Mouse (Mus musculus): ENCODE results near the gene Erbb2. TPM values are rescaled to one million over a fixed set of nuclear protein-coding genes. Genes with fewer than 3 reads are reported as not detected.

Gene Erbb2
- total RNA-seq, 2 experiments from 2014 or later = 2.4 TPM

DNA sequence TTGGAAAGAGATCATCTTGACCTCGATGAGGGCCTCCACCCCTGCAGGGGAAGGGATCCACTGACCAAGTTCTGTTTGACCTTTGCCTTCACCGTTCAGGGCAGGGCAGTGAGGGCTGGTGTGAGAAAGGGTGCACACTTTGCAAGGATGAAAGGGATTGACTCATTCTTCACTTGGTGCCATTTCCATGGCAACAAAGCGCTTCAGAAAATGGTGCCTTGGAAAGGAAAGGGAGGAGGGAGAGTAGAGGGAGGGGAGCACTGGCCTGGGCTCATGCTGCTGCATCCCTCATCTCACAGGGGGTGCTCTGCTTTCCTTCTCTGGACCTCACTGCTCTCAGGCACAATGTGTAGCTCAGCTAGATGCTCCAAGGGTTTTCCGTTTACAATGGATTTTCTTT, 60.4 kb downstream of the Erbb2 start:
- DNase-seq (ENCODE audit: extremely low spot score in 1 of 2, low spot score in 2 of 2) = no peak
- intact Hi-C loops (cut with DNase I) = no loop called here

DNA sequence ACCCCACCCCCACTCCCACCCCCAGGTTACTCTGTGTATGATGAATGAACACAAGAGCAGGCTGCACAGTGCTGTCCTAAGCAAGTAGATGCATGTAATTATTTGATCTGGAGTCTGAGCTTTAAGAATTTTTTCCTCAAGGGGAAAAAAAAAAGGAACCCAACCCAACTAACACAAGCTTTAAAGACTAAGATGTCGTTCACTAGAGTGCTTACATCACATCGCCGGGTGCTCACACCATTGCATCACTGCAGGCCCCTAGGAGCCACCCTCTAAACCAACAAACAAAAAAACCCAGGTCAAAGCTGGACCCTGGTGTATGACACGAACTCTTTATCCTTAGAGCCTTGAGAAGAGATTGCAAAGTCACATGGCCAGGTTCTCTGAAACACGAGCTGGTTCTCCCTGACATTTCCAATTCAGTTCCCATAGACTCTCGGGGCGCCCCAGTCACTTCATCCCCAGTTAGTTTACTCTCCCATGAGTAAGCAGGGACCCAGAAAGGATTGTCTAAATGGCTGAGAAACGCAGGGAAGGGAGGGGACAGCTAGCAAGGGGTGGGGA, 61.7 kb downstream of the Erbb2 start:
- intact Hi-C loops (cut with DNase I) = no loop called here
- no peak for DNase-seq (ENCODE audit: extremely low spot score in 1 of 2, low spot score in 2 of 2)

DNA sequence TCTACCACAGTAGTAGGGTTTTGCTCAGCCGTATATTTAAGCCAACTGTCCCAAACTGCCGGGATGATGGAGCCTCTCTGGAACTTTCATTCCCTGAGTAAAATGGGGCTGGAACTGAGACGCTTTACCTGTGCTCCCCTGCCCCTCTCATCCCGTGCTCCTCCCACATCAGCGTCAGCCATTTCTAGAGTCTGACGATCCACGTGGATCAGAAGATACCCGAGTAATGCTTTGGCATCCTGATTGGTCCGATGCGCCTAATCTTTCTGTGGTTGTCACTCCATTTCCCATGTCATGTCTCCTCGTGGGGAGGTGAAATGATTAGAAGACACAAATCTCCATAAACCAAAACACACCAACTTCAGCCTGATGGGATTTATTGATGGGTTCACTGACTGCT, 62.7 kb downstream of the Erbb2 start:
- no peak for DNase-seq (ENCODE audit: extremely low spot score in 1 of 2, low spot score in 2 of 2)
- intact Hi-C loops (cut with DNase I) = no loop called here

DNA sequence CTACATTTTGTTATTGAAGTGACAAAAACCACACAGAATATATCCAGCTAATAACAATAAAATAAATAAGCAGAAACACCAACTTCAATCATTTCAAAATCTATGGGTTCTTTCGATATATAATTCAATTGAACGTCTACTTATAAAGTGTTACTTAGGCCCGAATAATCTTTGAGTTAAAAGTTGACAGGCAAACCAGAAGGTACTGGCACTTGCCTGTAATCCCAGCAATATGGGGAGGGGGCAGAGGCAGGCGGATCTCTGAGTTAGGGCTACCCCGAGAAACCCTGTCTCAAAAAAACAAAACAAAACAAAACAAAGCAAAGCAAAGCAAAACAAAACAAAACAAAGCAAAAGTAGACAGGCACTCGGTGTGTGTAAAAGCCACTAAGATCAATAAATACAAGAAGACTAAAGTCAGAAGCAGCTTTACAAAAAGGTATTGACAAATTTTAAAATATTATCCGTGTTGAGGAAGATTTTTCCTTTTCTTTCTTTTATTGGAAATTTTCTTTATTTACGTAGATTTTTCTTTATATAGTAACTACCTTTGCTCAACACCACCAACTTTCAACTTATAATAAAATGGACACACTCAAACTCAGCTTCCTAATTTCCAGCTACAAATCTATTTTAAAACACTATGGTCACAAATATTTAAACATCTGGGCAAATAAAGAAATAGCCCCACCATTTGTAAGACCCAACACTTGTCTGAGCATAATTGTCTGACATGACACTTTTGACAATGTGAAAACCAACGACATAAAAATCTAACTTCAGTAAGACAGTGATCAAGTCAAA, 63.6 kb downstream of the Erbb2 start:
- DNase-seq (ENCODE audit: extremely low spot score in 1 of 2, low spot score in 2 of 2) = no peak
- intact Hi-C loops (cut with DNase I) = no loop called here

DNA sequence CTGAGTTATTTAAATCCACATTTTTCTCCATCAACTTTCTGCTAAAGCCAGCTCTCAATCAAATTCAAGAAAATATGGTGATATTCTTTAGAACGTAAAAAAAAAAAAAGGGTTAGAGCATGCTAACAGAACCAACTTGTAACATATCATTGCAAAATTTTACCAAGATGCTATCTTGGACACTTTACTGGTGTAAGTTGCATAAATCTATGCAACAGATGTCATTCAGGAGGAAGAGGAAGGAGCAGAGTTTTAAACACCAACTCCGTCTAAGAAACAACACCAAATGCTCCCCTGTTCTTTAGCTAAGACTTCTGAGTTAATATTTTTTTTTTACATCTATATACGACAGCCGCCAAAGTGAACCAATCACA, 64.2 kb downstream of the Erbb2 start:
- DNase-seq (ENCODE audit: extremely low spot score in 1 of 2, low spot score in 2 of 2) = no peak
- intact Hi-C loops (cut with DNase I) = no loop called here

DNA sequence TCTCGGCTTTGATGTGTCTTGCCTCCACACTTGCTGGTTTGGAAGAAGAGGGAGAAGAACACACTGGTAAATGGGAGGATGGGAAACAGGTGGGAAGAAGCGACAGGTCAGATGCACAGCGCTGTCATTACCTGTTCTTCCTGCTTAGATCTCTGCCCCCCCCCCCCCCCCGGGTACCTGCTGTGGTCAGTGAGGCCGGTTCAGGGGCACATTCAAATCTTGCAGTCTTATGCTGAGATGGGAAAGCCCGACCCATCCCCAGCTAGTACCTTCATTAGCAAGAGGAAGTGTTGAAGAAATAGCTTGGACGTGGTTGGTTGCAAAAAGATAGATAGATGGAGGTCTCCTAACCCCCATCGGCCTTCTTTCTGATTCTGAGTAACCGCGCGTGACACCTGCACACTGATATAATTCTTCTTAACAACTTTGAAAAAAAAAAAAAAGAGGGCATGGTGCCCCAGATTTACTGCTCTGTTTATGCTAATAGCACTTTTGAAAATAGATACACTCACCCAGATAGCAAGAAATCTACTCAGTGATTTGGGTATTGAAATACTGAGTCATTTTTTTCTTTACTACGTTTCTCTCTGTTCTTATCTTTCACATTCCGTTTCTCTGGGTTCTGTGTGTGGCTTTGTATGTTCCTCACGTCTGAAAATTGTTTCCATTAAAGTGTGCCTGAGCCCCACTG, 64.9 kb downstream of the Erbb2 start:
- intact Hi-C loops (cut with DNase I) = no loop called here
- DNase-seq (ENCODE audit: extremely low spot score in 1 of 2, low spot score in 2 of 2) = no peak

DNA sequence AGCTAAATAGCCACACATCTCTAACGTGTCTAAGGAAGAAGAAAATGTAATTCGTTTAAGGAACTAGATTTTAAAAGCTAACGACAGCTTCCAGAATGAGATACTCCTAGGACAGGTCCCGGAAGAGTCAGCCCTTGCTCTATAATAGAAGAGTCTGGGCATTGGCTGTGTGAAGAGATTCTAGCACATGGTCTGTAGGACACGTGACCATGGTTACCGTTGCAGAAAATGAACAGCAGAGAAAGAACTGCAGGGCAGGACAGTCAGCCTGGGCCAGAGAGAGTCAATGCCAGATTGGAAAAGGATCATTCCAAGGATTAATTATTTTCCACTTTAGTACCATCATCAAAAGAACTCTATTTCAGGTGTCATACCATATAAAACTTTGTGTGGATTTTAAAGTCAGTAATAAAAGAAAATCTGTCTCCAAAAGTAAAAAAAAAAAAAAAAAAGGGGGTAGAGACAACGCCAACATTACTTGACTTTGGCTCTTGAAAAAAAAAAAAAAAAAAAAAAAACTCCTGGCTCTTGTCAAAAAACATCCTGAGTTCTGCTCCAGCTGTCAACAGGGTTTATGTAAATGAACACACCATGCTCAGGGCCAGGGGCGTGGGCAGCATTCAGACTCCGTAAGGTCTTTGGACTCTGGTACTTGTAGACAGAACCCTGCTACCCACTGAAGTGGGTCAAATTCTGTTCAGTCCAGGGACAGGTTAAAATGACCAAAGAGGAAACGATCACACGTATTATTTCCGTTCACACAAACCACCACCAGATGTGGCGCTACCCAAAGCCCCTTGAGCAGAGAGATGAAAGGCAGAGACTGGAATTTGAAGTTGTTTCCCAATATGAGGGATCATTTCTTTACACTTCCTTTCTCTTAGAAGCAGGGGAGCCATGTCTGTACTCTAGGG, 67.0 kb downstream of the Erbb2 start:
- intact Hi-C loops (cut with DNase I) = no loop called here
- DNase-seq (ENCODE audit: extremely low spot score in 1 of 2, low spot score in 2 of 2) = no peak

DNA sequence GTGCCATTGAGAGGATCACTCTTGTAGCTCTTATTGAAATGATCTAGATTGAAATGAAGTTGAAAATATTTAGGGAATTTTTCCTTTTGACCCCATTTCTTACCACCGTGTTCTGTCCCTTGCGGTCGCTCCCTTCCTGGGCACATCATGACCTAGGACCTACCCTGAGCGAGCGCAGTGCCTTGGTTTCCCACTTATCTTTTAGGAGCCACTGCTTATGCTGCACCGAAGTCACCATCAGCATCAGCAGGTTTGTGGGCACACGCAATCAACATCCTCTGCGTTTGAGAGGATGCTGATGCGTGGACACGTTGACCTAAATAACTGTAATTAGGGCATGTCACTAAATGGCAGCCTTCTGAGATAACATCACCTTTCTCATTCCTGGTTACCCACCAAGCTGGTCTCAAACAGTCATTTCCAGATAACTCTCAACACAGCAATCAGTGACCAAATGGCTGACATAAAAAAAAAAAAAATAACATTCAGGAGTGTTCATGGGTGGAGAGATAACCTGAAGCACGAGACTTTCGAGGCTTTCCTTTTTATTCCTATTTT, 67.7 kb downstream of the Erbb2 start:
- DNase-seq (ENCODE audit: extremely low spot score in 1 of 2, low spot score in 2 of 2) = no peak
- intact Hi-C loops (cut with DNase I) = no loop called here

DNA sequence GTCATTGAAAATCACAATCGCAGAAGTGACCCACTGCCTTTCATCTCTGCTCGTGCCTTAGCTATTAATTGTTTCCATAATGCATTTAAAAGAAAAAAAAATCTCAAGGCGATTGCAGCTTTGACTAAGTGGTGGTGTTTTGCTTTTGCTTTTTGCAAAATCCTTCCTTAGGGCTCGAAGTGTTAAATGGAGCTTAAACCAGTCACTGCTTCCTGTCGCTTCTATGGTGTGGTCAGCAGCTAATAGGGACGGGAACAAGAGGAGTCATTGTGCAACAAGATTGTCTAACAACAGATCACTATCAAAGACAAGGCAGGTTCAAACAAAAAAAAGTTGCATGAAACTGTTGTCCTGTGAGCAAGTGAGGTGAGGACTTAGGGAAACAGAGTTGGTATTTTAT, 69.0 kb downstream of the Erbb2 start:
- DNase-seq (ENCODE audit: extremely low spot score in 1 of 2, low spot score in 2 of 2) = no peak
- intact Hi-C loops (cut with DNase I) = no loop called here

DNA sequence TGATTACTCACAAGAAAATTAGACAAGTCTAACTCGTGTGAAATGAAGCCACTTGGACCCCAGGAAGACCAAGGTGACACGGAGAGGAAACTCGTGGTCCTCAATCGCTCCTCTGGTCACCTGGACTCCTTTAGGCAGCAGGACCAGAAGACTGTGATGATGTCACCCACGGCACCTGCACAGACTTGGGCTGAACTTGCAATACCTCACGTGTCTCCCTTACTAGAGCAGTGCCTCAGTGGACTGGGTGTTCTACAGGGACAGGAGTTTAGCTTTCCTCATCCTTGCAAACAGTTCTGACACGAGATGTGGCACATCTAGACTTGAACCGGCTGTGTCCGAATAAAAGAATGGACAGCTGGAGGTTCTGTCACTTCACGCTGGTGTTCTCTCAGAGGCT, 69.8 kb downstream of the Erbb2 start:
- intact Hi-C loops (cut with DNase I) = no loop called here
- no peak for DNase-seq (ENCODE audit: extremely low spot score in 1 of 2, low spot score in 2 of 2)

DNA sequence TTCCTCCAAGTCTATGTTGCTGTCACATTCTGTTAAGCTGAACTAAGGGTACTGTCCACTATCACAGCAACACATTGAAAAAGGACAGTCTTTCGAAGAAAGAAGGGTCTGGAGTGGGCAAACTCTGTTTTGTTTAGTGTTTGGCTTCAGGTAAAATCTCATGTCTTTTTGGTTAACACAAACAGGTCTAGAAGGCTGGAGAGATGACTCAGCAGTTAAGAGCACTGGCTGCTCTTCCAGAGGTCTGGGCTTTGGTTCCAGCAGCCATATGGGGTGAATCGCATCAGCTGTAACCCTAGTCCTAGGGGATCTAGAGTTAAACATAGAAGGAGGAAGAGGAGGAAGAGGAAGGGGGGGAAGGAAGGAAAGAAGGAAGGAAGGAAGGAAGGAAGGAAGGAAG, 73.5 kb downstream of the Erbb2 start:
- intact Hi-C loops (cut with DNase I) = no loop called here
- no peak for DNase-seq (ENCODE audit: extremely low spot score in 1 of 2, low spot score in 2 of 2)

Other genes with a start within 250 kb of the Erbb2 start
- 10 to 100 TPM; 45.9 to 48.9 TPM for gene Med1, start 219.2 kb upstream of the Erbb2 start, total RNA-seq (2021)
- gene Cdk12, start 209.4 kb upstream of the Erbb2 start, total RNA-seq (2021) = 10 to 100 TPM; 34.4 to 35.4 TPM
- 10 to 100 TPM; 63.4 to 67.0 TPM for gene Neurod2, start 82.8 kb upstream of the Erbb2 start, total RNA-seq (2021)
- 100 to 1,000 TPM in 1 of 2 experiments, 10 to 100 TPM in 1; 59.5 to 126 TPM for gene Ppp1r1b, start 64.1 kb upstream of the Erbb2 start, total RNA-seq (2021)
- 10 to 100 TPM; 19.8 to 20.2 TPM for gene Stard3, start 54.1 kb upstream of the Erbb2 start, total RNA-seq (2021)
- 1 to 10 TPM; 5.4 to 6.9 TPM for gene Tcap, start 28.7 kb upstream of the Erbb2 start, total RNA-seq (2021)
- gene Pnmt, start 26.0 kb upstream of the Erbb2 start, total RNA-seq (2021) = 1 to 10 TPM in 1 of 2 experiments, under 1 TPM in 1; 0.61 to 1.1 TPM
- 10 to 100 TPM in 1 of 2 experiments, 1 to 10 TPM in 1; 8.6 to 10.1 TPM for gene Pgap3, start 12.0 kb upstream of the Erbb2 start, total RNA-seq (2021)
- gene Mien1, start 26.5 kb downstream of the Erbb2 start, total RNA-seq (2021) = 100 to 1,000 TPM; 104 to 117 TPM
- 1 to 10 TPM; 2.1 to 2.6 TPM for gene Grb7, start 33.9 kb downstream of the Erbb2 start, total RNA-seq (2021)
- under 1 TPM; 0.34 TPM for gene Ikzf3, start 133.6 kb downstream of the Erbb2 start, total RNA-seq (2021)
- not detected for gene Zpbp2, start 138.6 kb downstream of the Erbb2 start, total RNA-seq (2021)
- 10 to 100 TPM; 44.1 to 49.6 TPM for gene Ormdl3, start 174.9 kb downstream of the Erbb2 start, total RNA-seq (2021)
- gene Lrrc3c, start 185.8 kb downstream of the Erbb2 start, total RNA-seq (2021) = not detected
- gene Gm12355, start 213.2 kb downstream of the Erbb2 start, total RNA-seq (2021) = 10 to 100 TPM; 12.6 to 16.8 TPM
- under 1 TPM; 0.30 to 0.36 TPM for gene Gsdma3, start 213.9 kb downstream of the Erbb2 start, total RNA-seq (2021)
- gene Gsdma2, start 234.3 kb downstream of the Erbb2 start, total RNA-seq (2021) = not detected

All from left cerebral cortex, postnatal 10 days (tissue).